Mouse (Mus musculus) kidney, adult 10 weeks (tissue): ENCODE data around the gene Taar9. TPM values are rescaled to one million over a fixed set of nuclear protein-coding genes. Genes with fewer than 3 reads are reported as not detected.

Experiments
- polyA plus RNA-seq: library from polyadenylated mRNA; stranded (reverse); fragments of 350-450 nt; fragmentation: Illumina TruSeq; extraction: RNeasy Lipid Tissue Mini Kit (QIAGEN cat#74804); gene quantifications from one replicate; pipeline ENCODE4 v1.2.3, GENCODE M21; 2014; ENCODE audit warnings: low read depth, low replicate concordance

Gene Taar9
- not detected for polyA plus RNA-seq

GRCm38 (mm10) chr10:24109434-24109833, at the start of gene Taar9:
Gene Taar9 (minus strand): TSS chr10:24109534.

GRCm38 (mm10) chr10:24149135-24149781, 39.9 kb upstream of the Taar9 start, which contains the start of gene Stx7:
Gene Stx7 (plus strand): TSS chr10:24149302.

GRCm38 (mm10) chr10:24101812-24102211, 7.5 kb downstream of the Taar9 start, which contains the start of gene Taar8c:
Gene Taar8c (minus strand): TSS chr10:24101912.

GRCm38 (mm10) chr10:24092194-24092593, 17.1 kb downstream of the Taar9 start, which contains the start of gene Taar8b:
Gene Taar8b (minus strand): TSS chr10:24092294.

GRCm38 (mm10) chr10:24076200-24076599, 33.1 kb downstream of the Taar9 start, which contains the start of gene Taar8a:
Gene Taar8a (plus strand): TSS chr10:24076500.

Other genes starting within 250 kb of the Taar9 start
- gene Vnn1, start 214.8 kb downstream of the Taar9 start, polyA plus RNA-seq, result 162 TPM
- gene Taar1, start 189.2 kb downstream of the Taar9 start, polyA plus RNA-seq, result not detected
- not detected for gene Taar2, start 171.0 kb downstream of the Taar9 start, polyA plus RNA-seq
- not detected for gene Taar3, start 160.0 kb downstream of the Taar9 start, polyA plus RNA-seq
- not detected for gene Taar4, start 149.0 kb downstream of the Taar9 start, polyA plus RNA-seq
- gene Taar5, start 138.8 kb downstream of the Taar9 start, polyA plus RNA-seq, result not detected
- gene Taar6, start 123.9 kb downstream of the Taar9 start, polyA plus RNA-seq, result not detected
- gene Taar7a, start 116.1 kb downstream of the Taar9 start, polyA plus RNA-seq, result not detected
- not detected for gene Taar7b, start 109.6 kb downstream of the Taar9 start, polyA plus RNA-seq
- not detected for gene Taar7d, start 82.3 kb downstream of the Taar9 start, polyA plus RNA-seq
- not detected for gene Taar7e, start 71.9 kb downstream of the Taar9 start, polyA plus RNA-seq
- not detected for gene Taar7f, start 60.0 kb downstream of the Taar9 start, polyA plus RNA-seq
- not detected for gene Taar8a, start 33.0 kb downstream of the Taar9 start, polyA plus RNA-seq
- not detected for gene Taar8b, start 17.2 kb downstream of the Taar9 start, polyA plus RNA-seq
- not detected for gene Taar8c, start 7.6 kb downstream of the Taar9 start, polyA plus RNA-seq
- 366 TPM for gene Stx7, start 39.8 kb upstream of the Taar9 start, polyA plus RNA-seq
- not detected for gene Moxd1, start 114.0 kb upstream of the Taar9 start, polyA plus RNA-seq